Mouse (Mus musculus) MEL (cell line): ENCODE measurements around the gene Wt1. TPM values are rescaled to one million over a fixed set of nuclear protein-coding genes. Genes with fewer than 3 reads are reported as not detected.

Experiments used
- DNase-seq: peaks from one replicate; pipeline ENCODE4 v3.0.0; 2011; ENCODE audit warnings: low read depth, low spot score
- H3K27ac ChIP-seq: 2 replicates; pipeline ENCODE4 v1.5.1; 2012; ENCODE audit warnings: low read depth, mild to moderate bottlenecking, control low read depth, low read length, moderate library complexity; ENCODE audit not compliant: control insufficient read depth
- H3K27me3 ChIP-seq, 2 experiments: fragments of 150-350 bp in 1 of 2; sonication (generic) in 1 of 2; 2 replicates each; pipeline ENCODE4 v1.6.1; 2012; ENCODE audit warnings: low read length in 2 of 2, mild to moderate bottlenecking in 2 of 2, improper control_type of control experiment in 1 of 2, moderate library complexity in 1 of 2; ENCODE audit not compliant: insufficient read depth in 2 of 2, control insufficient read depth in 1 of 2
- H3K36me3 ChIP-seq, 2 experiments: 2 replicates each; pipeline ENCODE4 v1.6.1; 2012 to 2014; ENCODE audit warnings: low read length in 2 of 2, improper control_type of control experiment in 1 of 2, inconsistent platforms in 1 of 2, mild to moderate bottlenecking in 1 of 2; ENCODE audit not compliant: insufficient read depth in 2 of 2, control insufficient read depth in 1 of 2
- H3K4me1 ChIP-seq, 2 experiments: fragments of 150-350 bp in 1 of 2; sonication (generic) in 1 of 2; 2 replicates each; pipeline ENCODE4 v1.6.1; 2012; ENCODE audit warnings: low read length in 2 of 2, improper control_type of control experiment in 1 of 2, mild to moderate bottlenecking in 1 of 2; ENCODE audit not compliant: insufficient read depth in 2 of 2, control insufficient read depth in 1 of 2
- H3K4me3 ChIP-seq, 2 experiments: fragments of 150-350 bp in 1 of 2; sonication (generic) in 1 of 2; 2 replicates each; pipeline ENCODE4 v1.5.1; 2012; ENCODE audit warnings: low read depth in 2 of 2, low read length in 2 of 2, mild to moderate bottlenecking in 2 of 2, moderate library complexity in 2 of 2, control low read depth in 1 of 2, improper control_type of control experiment in 1 of 2; ENCODE audit not compliant: control insufficient read depth in 1 of 2, insufficient read depth in 1 of 2
- H3K79me2 ChIP-seq: 2 replicates; pipeline ENCODE4 v1.6.1; 2012; ENCODE audit warnings: mild to moderate bottlenecking, low read length, moderate library complexity; ENCODE audit not compliant: control insufficient read depth, poor library complexity, insufficient read depth
- H3K9ac ChIP-seq: 2 replicates; pipeline ENCODE4 v1.6.1; 2012; ENCODE audit warnings: low read depth, mild to moderate bottlenecking, control low read depth, low read length, moderate library complexity; ENCODE audit not compliant: control insufficient read depth, poor library complexity, severe bottlenecking
- H3K9me3 ChIP-seq: fragments of 150-350 bp; sonication (generic); replicated peaks from 2 replicates; pipeline ENCODE4 v1.6.1; 2012; ENCODE audit warnings: mild to moderate bottlenecking, low read length, improper control_type of control experiment, moderate library complexity; ENCODE audit not compliant: insufficient read depth
- CHD2 ChIP-seq: IDR thresholded peaks from 2 replicates; pipeline ENCODE4 v1.6.1; 2011; ENCODE audit warnings: low read length, improper control_type of control experiment
- E2F4 ChIP-seq: IDR thresholded peaks from 2 replicates; pipeline ENCODE4 v1.6.1; 2011; ENCODE audit warnings: low read depth, low read length, improper control_type of control experiment, borderline replicate concordance
- ETS1 ChIP-seq: IDR thresholded peaks from 2 replicates; pipeline ENCODE4 v1.6.1; 2012; ENCODE audit warnings: low read depth, mild to moderate bottlenecking, inconsistent platforms, low read length, improper control_type of control experiment, moderate library complexity
- GABPA ChIP-seq: IDR thresholded peaks from 2 replicates; pipeline ENCODE4 v1.6.1; 2012; ENCODE audit warnings: low read depth, mild to moderate bottlenecking, inconsistent platforms, low read length, improper control_type of control experiment, moderate library complexity
- JUND ChIP-seq: IDR thresholded peaks from 2 replicates; pipeline ENCODE4 v1.6.1; 2011; ENCODE audit warnings: low read depth, mild to moderate bottlenecking, improper control_type of control experiment, low read length
- KAT2A ChIP-seq: conservative IDR thresholded peaks from 2 replicates; pipeline ENCODE4 v1.6.1; 2012; ENCODE audit warnings: low read depth, low read length, improper control_type of control experiment, inconsistent platforms
- MAZ ChIP-seq: IDR thresholded peaks from 2 replicates; pipeline ENCODE4 v1.6.1; 2012; ENCODE audit warnings: low read depth, mild to moderate bottlenecking, inconsistent platforms, low read length, improper control_type of control experiment
- NRF1 ChIP-seq: IDR thresholded peaks from 2 replicates; pipeline ENCODE4 v1.6.1; 2014; ENCODE audit warnings: low read depth, mild to moderate bottlenecking, inconsistent platforms, low read length, improper control_type of control experiment, moderate library complexity; ENCODE audit not compliant: poor library complexity, insufficient read depth, severe bottlenecking
- POLR2A ChIP-seq, 2 experiments: IDR thresholded peaks; 2 replicates each; pipeline ENCODE4 v1.6.1; 2011 to 2012; ENCODE audit warnings: low read length in 2 of 2, mild to moderate bottlenecking in 2 of 2, control low read depth in 1 of 2, improper control_type of control experiment in 1 of 2, low read depth in 1 of 2, moderate library complexity in 1 of 2; ENCODE audit not compliant: control insufficient read depth in 1 of 2, insufficient read depth in 1 of 2, poor library complexity in 1 of 2
- POLR2AphosphoS5 ChIP-seq: IDR thresholded peaks from 2 replicates; pipeline ENCODE4 v1.6.1; 2012; ENCODE audit warnings: low read depth, borderline replicate concordance, mild to moderate bottlenecking, inconsistent platforms, low read length, moderate library complexity, mixed read lengths
- SIN3A ChIP-seq: IDR thresholded peaks from 2 replicates; pipeline ENCODE4 v1.6.1; 2012; ENCODE audit warnings: low read length, improper control_type of control experiment, inconsistent platforms
- TAL1 ChIP-seq: IDR thresholded peaks from 2 replicates; pipeline ENCODE4 v1.6.1; 2012; ENCODE audit warnings: mild to moderate bottlenecking, inconsistent platforms, low read length, moderate library complexity, mixed read lengths
- TBP ChIP-seq: IDR thresholded peaks from 2 replicates; pipeline ENCODE4 v1.8.0; 2011; ENCODE audit warnings: low read depth, low read length, improper control_type of control experiment
- UBTF ChIP-seq: IDR thresholded peaks from 2 replicates; pipeline ENCODE4 v1.6.1; 2012; ENCODE audit warnings: low read depth, mild to moderate bottlenecking, inconsistent platforms, low read length, improper control_type of control experiment, moderate library complexity, borderline replicate concordance; ENCODE audit not compliant: insufficient read depth
- ZMIZ1 ChIP-seq: IDR thresholded peaks from 2 replicates; pipeline ENCODE4 v1.6.1; 2012; ENCODE audit warnings: low read depth, mild to moderate bottlenecking, inconsistent platforms, low read length, improper control_type of control experiment, moderate library complexity
- ZNF384 ChIP-seq: IDR thresholded peaks from 2 replicates; pipeline ENCODE4 v1.6.1; 2012; ENCODE audit warnings: low read depth, mild to moderate bottlenecking, inconsistent platforms, low read length, improper control_type of control experiment
- polyA plus RNA-seq, 2 experiments: library from polyadenylated mRNA; stranded (reverse) in 1 of 2; unstranded in 1 of 2; fragments of >175 nt in 1 of 2; fragments of >200 nt in 1 of 2; gene quantifications; 2 replicates each; pipeline versions ENCODE4 v1.2.1 to v1.2.4; 2012; ENCODE audit warnings: low replicate concordance in 2 of 2, low read depth in 1 of 2; ENCODE audit not compliant: insufficient read length in 2 of 2, insufficient read depth in 1 of 2, missing spikeins in 1 of 2
- total RNA-seq: library from RNA; depleted of rRNA; stranded (reverse); fragments of 300-350 nt; gene quantifications from 2 replicates; pipeline ENCODE4 v1.2.3, GENCODE M21; 2012

Gene Wt1
- total and polyA plus RNA-seq, 3 experiments: not detected

DNA sequence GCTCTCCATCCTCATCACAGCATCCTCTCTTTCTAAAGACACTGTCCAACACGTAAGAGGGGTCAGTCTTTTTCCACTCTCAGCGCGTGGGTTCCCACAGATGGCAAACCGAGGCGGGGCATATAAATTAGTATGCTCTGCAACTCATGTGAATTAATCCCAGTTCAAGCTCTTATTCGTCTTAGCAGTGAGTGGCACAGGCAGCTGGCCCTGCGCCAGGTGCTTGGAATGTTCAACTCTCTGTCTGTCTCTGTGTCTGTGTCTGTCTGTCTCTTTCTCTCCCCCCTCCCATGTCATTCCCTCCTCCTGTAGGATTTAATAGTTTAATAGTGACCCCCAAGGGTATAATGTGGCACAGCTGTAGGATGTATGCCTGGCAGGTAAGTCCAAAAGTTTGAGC lies 26.9 kb upstream of the Wt1 start:
- H3K27me3 ChIP-seq: 0 out of 4 replicates have a peak, but pooled peaks cover 0 to 1% of the 10 kb centered on the region in 2 experiments
- TF ChIP-seq ZNF384: no peak
- no peak for TF ChIP-seq POLR2AphosphoS5
- TF ChIP-seq MAZ: no peak
- TF ChIP-seq E2F4: no peak
- no peak for TF ChIP-seq JUND
- TF ChIP-seq SIN3A: no peak
- TF ChIP-seq POLR2A (IDR thresholded peaks at IDR 0.05; ENCODE audit: control insufficient read depth in 1 of 2, insufficient read depth in 1 of 2, low read depth in 1 of 2, low read length in 2 of 2, poor library complexity in 1 of 2): no peak
- no peak for TF ChIP-seq UBTF
- no peak for TF ChIP-seq ZMIZ1
- no peaks in the 10 kb centered on the region for H3K36me3 ChIP-seq
- no peak overlapping the region for H3K27ac ChIP-seq
- no peak overlapping the region for H3K4me3 ChIP-seq
- H3K4me1 ChIP-seq: no peaks in the 10 kb centered on the region
- DNase-seq: no peak
- H3K9ac ChIP-seq: no peak overlapping the region
- H3K9me3 ChIP-seq: no peaks in the 10 kb centered on the region
- H3K79me2 ChIP-seq: no peaks in the 10 kb centered on the region

DNA sequence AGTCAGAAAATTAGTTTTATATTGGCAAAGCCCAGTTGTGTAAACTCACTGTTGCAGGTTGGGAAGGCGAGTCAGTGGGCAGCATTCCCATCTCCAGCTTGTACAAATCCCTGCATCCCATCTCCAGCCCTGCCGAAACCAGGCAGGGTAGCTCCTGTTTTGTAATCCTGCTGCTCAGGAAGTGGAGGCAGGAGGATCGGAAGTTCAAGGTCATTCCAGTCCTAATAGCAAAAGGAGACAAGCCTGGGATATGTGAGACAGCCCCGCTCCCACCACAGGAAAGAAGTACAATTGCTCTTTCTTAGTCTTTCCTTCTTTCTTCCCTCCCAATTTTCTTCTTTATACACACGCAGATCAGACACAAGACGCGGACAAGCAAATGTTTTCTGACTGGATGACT lies 25.8 kb upstream of the Wt1 start:
- H3K4me1 ChIP-seq: no peaks in the 10 kb centered on the region
- H3K79me2 ChIP-seq: no peaks in the 10 kb centered on the region
- H3K27ac ChIP-seq: no peak overlapping the region
- H3K4me3 ChIP-seq: no peak overlapping the region
- H3K9ac ChIP-seq: no peak overlapping the region
- no peaks in the 10 kb centered on the region for H3K9me3 ChIP-seq
- TF ChIP-seq GABPA (no peak), POLR2AphosphoS5 (no peak), NRF1 (no peak)
- no peaks in the 10 kb centered on the region for H3K36me3 ChIP-seq
- no peak for DNase-seq
- H3K27me3 ChIP-seq: 0 out of 4 replicates have a peak, but pooled peaks cover 0 to 1% of the 10 kb centered on the region in 2 experiments

DNA sequence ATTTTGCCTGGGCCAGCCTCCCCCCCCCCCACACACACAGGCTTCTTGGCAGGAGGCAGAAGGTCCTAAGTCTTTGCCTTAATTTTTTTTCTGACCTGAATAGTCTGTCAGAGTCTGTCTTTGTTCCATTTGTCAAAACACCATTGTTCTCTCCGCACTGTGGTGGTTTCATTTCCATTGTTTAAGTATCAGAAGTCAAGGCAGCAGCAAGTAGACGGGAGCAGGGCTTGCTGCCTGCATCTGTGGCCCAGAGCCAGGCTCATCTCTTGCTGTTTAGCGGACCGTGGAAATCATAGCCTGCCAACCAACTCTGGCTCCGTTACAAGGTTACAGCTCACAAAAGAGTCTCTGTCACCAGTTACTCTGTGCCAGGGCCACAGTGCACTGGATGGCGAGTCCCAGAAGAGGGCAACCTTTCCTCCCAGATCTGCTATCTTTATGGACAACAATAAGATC lies 17.6 kb upstream of the Wt1 start:
- Histone ChIP-seq H3K36me3 (no peaks in the 10 kb centered on the region), H3K9me3 (no peaks in the 10 kb centered on the region), H3K9ac (no peak overlapping the region), H3K4me3 (no peak overlapping the region), H3K27me3 (peaks cover 6 to 12% of the 10 kb centered on the region in 2 experiments)
- TF ChIP-seq UBTF (no peak), KAT2A (no peak), TAL1 (no peak), TBP (no peak), CHD2 (no peak), ETS1 (no peak)
- TF ChIP-seq, all 39 proteins: peak for 0
- DNase-seq: no peak
- Histone ChIP-seq H3K4me1 (no peaks in the 10 kb centered on the region), H3K27ac (no peak overlapping the region), H3K79me2 (no peaks in the 10 kb centered on the region)
